Mouse (Mus musculus): ENCODE results near the gene Ptpn4.

The Ptpn4 gene

GRCm38 (mm10) chr1:119641090-119641812 lies 196.2 kb downstream of the Ptpn4 start:
- no peaks in the 10 kb centered on the region for H3K36me3 ChIP-seq (ENCODE audit: control insufficient read depth, insufficient read depth, low read length, poor library complexity, severe bottlenecking)
- no peak for DNase-seq (ENCODE audit: low read depth, low spot score)

GRCm38 (mm10) chr1:119640006-119640405 lies 197.4 kb downstream of the Ptpn4 start:
- Histone ChIP-seq H3K36me3 (ENCODE audit: control insufficient read depth, insufficient read depth, low read length, poor library complexity, severe bottlenecking) (no peaks in the 10 kb centered on the region), H3K27me3 (ENCODE audit: control insufficient read depth, insufficient read depth, low read length, poor library complexity, severe bottlenecking) (no peaks in the 10 kb centered on the region)
- no peak for DNase-seq (ENCODE audit: low read depth, low spot score)

More at GRCm38 (mm10) chr1:119641090-119641812, 196.2 kb downstream of the Ptpn4 start:
- no peaks in the 10 kb centered on the region for H3K27me3 ChIP-seq (ENCODE audit: control insufficient read depth, insufficient read depth, low read length, poor library complexity, severe bottlenecking)

- no peaks in the 10 kb centered on the region for H3K27me3 ChIP-seq (ENCODE audit: control insufficient read depth, insufficient read depth, low read length, poor library complexity, severe bottlenecking)
- no peak for DNase-seq (ENCODE audit: low read depth, low spot score)
- H3K36me3 ChIP-seq (ENCODE audit: control insufficient read depth, insufficient read depth, low read length, poor library complexity, severe bottlenecking), result no peaks in the 10 kb centered on the region
Measured at GRCm38 (mm10) chr1:119637188-119638023, 200.0 kb downstream of the Ptpn4 start.

- H3K36me3 ChIP-seq (ENCODE audit: control insufficient read depth, insufficient read depth, low read length, poor library complexity, severe bottlenecking), result no peaks in the 10 kb centered on the region
- no peaks in the 10 kb centered on the region for H3K27me3 ChIP-seq (ENCODE audit: control insufficient read depth, insufficient read depth, low read length, poor library complexity, severe bottlenecking)
- DNase-seq (ENCODE audit: low read depth, low spot score), result no peak
Measured at GRCm38 (mm10) chr1:119634746-119635145, 202.7 kb downstream of the Ptpn4 start.

GRCm38 (mm10) chr1:119630428-119630827 lies 207.0 kb downstream of the Ptpn4 start:
- H3K36me3 ChIP-seq (ENCODE audit: control insufficient read depth, insufficient read depth, low read length, poor library complexity, severe bottlenecking), result no peaks in the 10 kb centered on the region
- H3K27me3 ChIP-seq (ENCODE audit: control insufficient read depth, insufficient read depth, low read length, poor library complexity, severe bottlenecking), result no peaks in the 10 kb centered on the region
- no peak for DNase-seq (ENCODE audit: low read depth, low spot score)

GRCm38 (mm10) chr1:119626837-119627236 lies 210.6 kb downstream of the Ptpn4 start:
- Histone ChIP-seq H3K36me3 (ENCODE audit: control insufficient read depth, insufficient read depth, low read length, poor library complexity, severe bottlenecking) (no peaks in the 10 kb centered on the region), H3K27me3 (ENCODE audit: control insufficient read depth, insufficient read depth, low read length, poor library complexity, severe bottlenecking) (no peaks in the 10 kb centered on the region)
- no peak for DNase-seq (ENCODE audit: low read depth, low spot score)

GRCm38 (mm10) chr1:119624444-119624843 lies 213.0 kb downstream of the Ptpn4 start:
- H3K36me3 ChIP-seq (ENCODE audit: control insufficient read depth, insufficient read depth, low read length, poor library complexity, severe bottlenecking), result no peaks in the 10 kb centered on the region

GRCm38 (mm10) chr1:119605396-119605795 lies 232.0 kb downstream of the Ptpn4 start:
- Histone ChIP-seq H3K27me3 (ENCODE audit: control insufficient read depth, insufficient read depth, low read length, poor library complexity, severe bottlenecking) (no peaks in the 10 kb centered on the region), H3K36me3 (ENCODE audit: control insufficient read depth, insufficient read depth, low read length, poor library complexity, severe bottlenecking) (no peaks in the 10 kb centered on the region)
- no peak for DNase-seq (ENCODE audit: low read depth, low spot score)

More at GRCm38 (mm10) chr1:119624444-119624843, 213.0 kb downstream of the Ptpn4 start:
- no peaks in the 10 kb centered on the region for H3K27me3 ChIP-seq (ENCODE audit: control insufficient read depth, insufficient read depth, low read length, poor library complexity, severe bottlenecking)
- no peak for DNase-seq (ENCODE audit: low read depth, low spot score)
